Mouse (Mus musculus): ENCODE data around the gene Aldh3b3.
A peak's percentile ranks its signal among the peaks of the same experiment; 100 is the strongest.

The Aldh3b3 gene

GRCm38 (mm10) chr19:3958470-3958869 is at the start of gene Aldh3b3:
Aldh3b3 (plus strand) TSS chr19:3958645.
- no peak for DNase-seq (ENCODE audit: low read depth, low spot score)

DNA sequence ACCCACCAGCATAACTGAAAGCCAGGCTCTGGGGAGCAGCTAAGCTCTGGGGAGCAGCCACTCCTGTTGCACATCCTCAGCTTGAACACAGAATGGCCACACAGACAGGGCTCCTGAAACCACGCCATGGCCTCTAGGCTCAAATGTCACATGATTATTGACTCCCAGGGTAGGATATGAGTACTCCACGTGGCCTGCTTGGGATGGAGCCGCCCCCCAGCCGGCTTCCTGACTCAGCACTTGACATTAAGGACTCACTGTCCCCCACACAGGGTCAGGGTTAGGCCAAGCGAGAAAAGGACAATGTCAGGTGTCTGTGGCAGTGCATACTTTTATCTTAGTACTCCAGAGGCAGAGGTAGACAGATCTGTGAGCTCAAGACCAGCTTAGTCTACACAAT is 48.2 kb upstream of the Aldh3b3 start:
- no peak for DNase-seq (ENCODE audit: low read depth, low spot score)

- peak; percentile 96 for DNase-seq (ENCODE audit: low read depth, low spot score)
These were observed 45.9 kb upstream of the Aldh3b3 start, which contains the start of gene Ndufs8 for GRCm38 (mm10) chr19:3912337-3913204. Ndufs8 (minus strand) TSS chr19:3912774.

GRCm38 (mm10) chr19:3913692-3914091 is 44.8 kb upstream of the Aldh3b3 start:
- DNase-seq (ENCODE audit: low read depth, low spot score), result no peak

DNA sequence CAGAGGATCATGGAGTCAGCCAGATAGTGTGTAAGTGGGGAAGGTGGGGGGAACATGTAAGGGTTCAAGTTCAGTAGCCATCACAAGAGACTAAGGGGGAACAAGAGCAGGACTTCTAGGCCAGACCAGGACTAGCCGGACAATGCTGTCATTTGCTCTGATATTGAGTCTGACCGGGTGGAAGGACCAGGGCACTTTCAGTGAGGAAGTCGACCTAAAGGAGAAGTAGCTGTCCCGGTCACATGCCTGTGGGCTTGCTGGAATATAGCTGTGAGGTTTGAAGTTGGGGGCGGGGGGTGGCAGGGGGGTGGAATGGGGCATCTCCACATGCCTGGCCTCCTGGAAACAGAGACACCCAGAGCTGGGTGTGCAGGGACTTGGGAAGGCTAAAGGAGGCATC is 43.9 kb upstream of the Aldh3b3 start:
- no peak for DNase-seq (ENCODE audit: low read depth, low spot score)

- DNase-seq (ENCODE audit: low read depth, low spot score), result no peak
These were observed 41.7 kb upstream of the Aldh3b3 start for GRCm38 (mm10) chr19:3916727-3917126.

GRCm38 (mm10) chr19:3919928-3920327 is 38.5 kb upstream of the Aldh3b3 start:
- DNase-seq (ENCODE audit: low read depth, low spot score), result no peak

DNA sequence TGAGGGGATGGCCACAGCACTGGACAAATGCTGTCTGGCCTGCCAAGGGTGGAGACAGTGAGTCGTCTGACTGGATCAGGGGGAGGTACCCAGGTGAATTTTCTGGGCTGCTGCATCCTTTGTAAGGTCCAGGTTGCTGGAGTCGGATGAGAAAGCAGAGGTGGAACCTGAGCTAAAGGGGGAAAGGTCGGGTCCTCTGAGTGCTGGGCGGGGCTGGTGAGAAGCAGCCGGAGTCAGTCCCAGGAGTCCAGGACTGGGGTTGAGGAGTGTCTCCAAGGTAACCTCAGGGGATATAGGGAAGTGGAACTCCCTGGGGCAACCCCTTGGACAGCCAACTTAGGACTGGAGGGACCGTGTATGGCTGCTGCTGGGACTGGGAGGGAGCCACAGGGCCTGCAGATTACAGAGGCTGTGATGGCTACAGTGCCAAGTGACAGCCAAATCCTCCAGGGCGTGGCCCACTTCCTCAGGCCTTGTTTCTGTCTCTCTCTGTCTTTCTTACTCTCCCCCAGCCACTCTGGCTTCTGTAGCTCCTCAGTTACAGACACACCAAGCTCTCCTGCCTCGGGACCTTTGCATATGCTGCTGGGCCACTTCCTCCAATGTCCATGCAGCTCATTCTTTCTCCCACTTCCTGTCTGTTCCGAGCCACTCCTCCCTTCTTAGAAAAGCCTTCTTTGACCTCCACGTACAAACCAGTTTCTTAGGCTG is 35.6 kb upstream of the Aldh3b3 start:
- no peak for DNase-seq (ENCODE audit: low read depth, low spot score)

DNA sequence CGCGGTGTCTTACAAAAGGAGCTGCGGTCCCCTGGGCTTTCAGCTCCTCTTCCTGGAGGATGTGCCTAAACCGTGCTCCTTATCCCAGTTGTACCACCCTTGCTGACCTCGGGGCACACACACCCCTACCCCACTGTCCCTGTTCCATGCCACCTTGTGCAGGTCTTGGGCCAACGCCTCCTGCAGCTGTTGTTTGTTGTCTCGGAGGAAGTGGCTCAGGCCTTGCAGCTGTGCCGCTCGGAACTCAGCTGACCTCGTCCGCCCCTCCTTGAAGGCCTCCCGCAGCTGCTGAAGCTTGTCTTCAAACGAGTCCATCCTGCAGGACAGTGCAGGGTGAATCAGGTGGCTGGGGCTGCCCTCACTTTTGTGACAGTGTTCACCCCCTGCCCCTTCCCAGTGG is 34.9 kb upstream of the Aldh3b3 start:
- DNase-seq (ENCODE audit: low read depth, low spot score), result no peak

GRCm38 (mm10) chr19:3924190-3924589 is 34.3 kb upstream of the Aldh3b3 start:
- no peak for DNase-seq (ENCODE audit: low read depth, low spot score)

DNA sequence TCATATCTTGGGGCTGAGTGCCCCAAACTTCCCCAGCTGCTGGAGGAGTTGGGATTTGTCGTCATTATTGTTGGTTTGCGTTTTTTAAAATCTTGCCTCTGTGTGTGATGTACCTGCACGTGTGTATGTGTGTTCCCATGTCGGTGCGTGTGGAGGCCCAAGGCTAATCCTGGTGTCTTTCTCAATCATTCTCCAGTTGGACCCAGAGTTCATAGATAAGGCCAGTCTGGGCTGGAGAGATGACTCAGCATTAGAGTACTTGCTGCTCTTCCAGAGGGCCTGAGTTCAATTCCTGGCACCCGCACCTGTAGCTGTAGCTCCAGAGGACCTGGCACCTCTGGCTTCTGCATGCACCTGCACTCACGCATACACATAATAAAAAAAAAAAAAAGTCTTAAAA is 33.6 kb upstream of the Aldh3b3 start:
- no peak for DNase-seq (ENCODE audit: low read depth, low spot score)

DNA sequence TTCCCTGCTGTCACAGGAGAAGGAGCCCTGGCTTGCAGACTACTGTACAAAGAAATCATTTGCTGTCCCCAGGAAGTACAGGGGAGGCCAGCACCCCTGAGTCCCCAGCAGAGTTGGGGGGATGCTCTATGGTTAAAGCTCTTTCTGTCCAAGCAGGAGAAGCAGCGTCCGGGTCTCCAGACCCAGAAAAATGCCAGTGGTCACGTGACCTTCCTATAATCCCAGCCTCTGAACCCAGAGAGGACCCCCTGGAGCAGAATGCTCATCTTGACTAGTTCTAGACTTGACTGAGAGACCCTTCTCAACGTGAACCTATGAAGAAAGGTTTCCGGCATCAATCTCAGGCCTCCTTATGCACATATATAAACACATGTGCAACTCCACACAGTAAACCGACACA is 32.6 kb upstream of the Aldh3b3 start:
- DNase-seq (ENCODE audit: low read depth, low spot score), result no peak

- DNase-seq (ENCODE audit: low read depth, low spot score), result no peak
These were observed 32.2 kb upstream of the Aldh3b3 start for GRCm38 (mm10) chr19:3926279-3926678.

- DNase-seq (ENCODE audit: low read depth, low spot score), result no peak
These were observed 31.8 kb upstream of the Aldh3b3 start for GRCm38 (mm10) chr19:3926685-3927084.

DNA sequence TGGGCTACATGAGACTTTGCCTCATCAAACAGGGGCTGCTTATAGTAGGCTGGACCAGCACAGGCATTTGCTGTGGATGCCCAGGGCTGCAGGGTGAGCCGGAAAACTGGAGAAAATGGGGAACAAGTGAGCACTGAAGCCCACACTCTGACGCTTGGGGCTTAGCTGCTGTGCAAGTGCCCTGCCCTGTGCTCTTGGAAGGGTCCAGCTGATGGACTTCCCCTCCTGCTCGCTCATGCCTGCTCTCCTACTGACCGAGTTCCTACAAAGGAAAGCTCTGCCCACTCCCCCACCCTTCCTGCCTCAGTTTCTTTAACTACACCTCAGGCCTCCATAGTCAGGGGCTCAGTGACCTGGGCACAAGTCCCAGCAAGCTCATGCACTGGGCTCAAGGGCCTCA is 30.5 kb upstream of the Aldh3b3 start:
- no peak for DNase-seq (ENCODE audit: low read depth, low spot score)

GRCm38 (mm10) chr19:3928779-3929178 is 29.7 kb upstream of the Aldh3b3 start:
- DNase-seq (ENCODE audit: low read depth, low spot score), result no peak

- DNase-seq (ENCODE audit: low read depth, low spot score), result no peak
These were observed 29.1 kb upstream of the Aldh3b3 start, which contains the start of gene Aldh3b1 for GRCm38 (mm10) chr19:3929211-3929941. Aldh3b1 (minus strand) TSS chr19:3929808.

DNA sequence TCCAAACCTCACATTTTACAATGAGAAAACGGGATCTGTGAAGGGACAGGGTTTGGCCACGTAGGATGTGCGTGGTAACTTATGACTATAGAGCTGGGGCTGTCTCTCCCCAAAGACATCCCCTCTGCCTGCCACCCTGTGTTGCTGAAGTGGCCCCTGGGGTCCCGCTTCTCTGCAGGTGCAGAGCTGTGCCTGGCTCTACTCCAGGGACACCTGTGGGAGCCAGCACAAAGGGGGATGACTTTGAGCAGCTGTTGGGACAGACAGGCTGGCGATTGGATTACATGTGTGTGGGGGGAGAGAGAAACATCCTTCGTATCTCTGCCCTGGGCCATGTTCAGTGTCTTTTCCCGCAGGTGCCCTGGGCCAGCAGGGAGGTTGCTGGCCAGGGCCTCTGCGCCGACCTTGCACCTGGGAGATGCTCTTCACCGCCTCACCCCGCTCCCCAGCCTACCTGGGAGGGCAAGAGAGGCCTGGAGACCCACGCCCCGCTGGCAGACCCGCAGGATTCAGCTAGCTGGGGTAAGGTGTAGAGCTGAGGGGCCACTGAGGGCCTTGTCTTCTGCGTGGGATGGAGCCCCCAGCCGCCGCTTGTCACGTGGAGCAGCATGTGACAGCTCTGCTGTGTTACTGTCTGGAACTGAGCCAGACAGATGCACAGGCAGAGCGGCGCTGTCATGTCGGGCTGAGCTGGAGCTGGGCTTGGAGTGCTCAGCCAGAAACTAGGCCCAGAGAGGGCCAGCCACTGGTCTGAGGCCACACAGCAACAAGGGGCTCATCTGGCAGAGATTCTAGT is 28.0 kb upstream of the Aldh3b3 start:
- DNase-seq (ENCODE audit: low read depth, low spot score), result no peak

DNA sequence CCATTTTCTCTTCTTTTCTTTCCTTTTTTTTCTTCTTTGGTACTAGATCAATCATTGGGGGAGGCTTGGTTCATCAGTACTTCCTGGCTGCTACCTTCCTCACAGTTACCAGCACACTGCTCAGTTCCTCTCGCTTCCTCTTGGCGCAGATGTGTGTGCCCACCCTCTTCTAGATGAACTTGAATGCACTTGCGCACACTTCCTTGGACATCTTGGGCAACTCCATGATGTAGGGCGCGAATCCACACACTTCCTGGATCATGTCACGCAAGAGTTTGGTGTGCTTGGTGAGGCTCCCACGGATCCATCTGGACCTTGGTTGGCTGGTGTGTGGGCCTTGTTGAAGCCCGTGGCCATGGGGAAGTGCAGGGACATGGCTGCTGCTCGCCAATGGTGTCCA is 26.7 kb upstream of the Aldh3b3 start:
- DNase-seq (ENCODE audit: low read depth, low spot score), result no peak

GRCm38 (mm10) chr19:3935032-3935895 is 23.2 kb upstream of the Aldh3b3 start, which contains the start of gene Unc93b1:
Unc93b1 (plus strand) TSS chr19:3935186.
- no peak for DNase-seq (ENCODE audit: low read depth, low spot score)
